Mouse (Mus musculus) cortical plate, adult 2 months (tissue): Measurements from ENCODE around the gene Slc17a7.

Experiments
- CTCF ChIP-seq: fragments of 200-500 bp; IDR thresholded peaks from 2 replicates; pipeline ENCODE4 v1.5.1; 2011; ENCODE audit warnings: mild to moderate bottlenecking, control low read depth, low read length; ENCODE audit not compliant: insufficient read depth; ENCODE audit errors: extremely low read depth
- POLR2A ChIP-seq: fragments of 200-500 bp; IDR thresholded peaks from 2 replicates; pipeline ENCODE4 v1.6.1; 2011; ENCODE audit warnings: mild to moderate bottlenecking, low read length, control low read depth; ENCODE audit not compliant: insufficient read depth; ENCODE audit errors: extremely low read depth

GRCm38 (mm10) chr7:45215673-45216441, 52.1 kb downstream of the Slc17a7 start, which contains the start of gene Tead2:
- TF ChIP-seq POLR2A (no peak), CTCF (no peak)
